Mouse (Mus musculus) myocyte (in vitro differentiated cells): ENCODE results near the gene Ankrd13b.

Source experiments
- CEBPB ChIP-seq: IDR thresholded peaks from 2 replicates; pipeline ENCODE4 v1.6.1; 2011; ENCODE audit warnings: mild to moderate bottlenecking, moderate library complexity; ENCODE audit not compliant: poor library complexity, insufficient read depth, severe bottlenecking
- MAX ChIP-seq: IDR thresholded peaks from one replicate; pipeline ENCODE4 v1.6.1; 2011; ENCODE audit warnings: low read depth, mild to moderate bottlenecking, control low read depth
- MYOD1 ChIP-seq, 3 experiments: IDR thresholded peaks; one replicate each; pipeline ENCODE4 v1.6.1; 2011; ENCODE audit warnings: control low read depth in 2 of 3, low read depth in 2 of 3, mild to moderate bottlenecking in 2 of 3, moderate library complexity in 1 of 3; ENCODE audit not compliant: insufficient read length in 2 of 3, control insufficient read depth in 1 of 3
- MYOG ChIP-seq, 3 experiments: IDR thresholded peaks; one replicate each; pipeline ENCODE4 v1.6.1; 2011; ENCODE audit warnings: control low read depth in 2 of 3, low read depth in 2 of 3, mild to moderate bottlenecking in 2 of 3; ENCODE audit not compliant: insufficient read length in 2 of 3, control insufficient read depth in 1 of 3, insufficient read depth in 1 of 3
- POLR2A ChIP-seq: IDR thresholded peaks from one replicate; pipeline ENCODE4 v1.6.1; 2011; ENCODE audit warnings: low read depth, mild to moderate bottlenecking, control low read depth, moderate library complexity; ENCODE audit not compliant: insufficient read length
- POLR2AphosphoS2 ChIP-seq: IDR thresholded peaks from one replicate; pipeline ENCODE4 v1.6.1; 2011; ENCODE audit warnings: low read depth, control low read depth; ENCODE audit not compliant: insufficient read length
- REST ChIP-seq: IDR thresholded peaks from one replicate; pipeline ENCODE4 v1.6.1; 2011; ENCODE audit warnings: mild to moderate bottlenecking, control low read depth, moderate library complexity; ENCODE audit not compliant: insufficient read depth, insufficient read length
- SRF ChIP-seq: IDR thresholded peaks from one replicate; pipeline ENCODE4 v1.6.1; 2011; ENCODE audit warnings: low read depth; ENCODE audit not compliant: control insufficient read depth, insufficient read length
- TCF12 ChIP-seq: IDR thresholded peaks from one replicate; pipeline ENCODE4 v1.6.1; 2011; ENCODE audit warnings: mild to moderate bottlenecking, control low read depth; ENCODE audit not compliant: poor library complexity, insufficient read depth, severe bottlenecking
- TCF3 ChIP-seq: IDR thresholded peaks from one replicate; pipeline ENCODE4 v1.6.1; 2011; ENCODE audit warnings: low read depth, control low read depth; ENCODE audit not compliant: insufficient read length
- USF1 ChIP-seq: IDR thresholded peaks from one replicate; pipeline ENCODE4 v1.6.1; 2011; ENCODE audit warnings: low read depth, mild to moderate bottlenecking, control low read depth, moderate library complexity

GRCm38 (mm10) chr11:77494782-77495181 lies 5.3 kb upstream of the Ankrd13b start:
- TF ChIP-seq TCF3 (no peak), CEBPB (no peak), POLR2A (no peak), SRF (no peak), REST (no peak), MAX (no peak), POLR2AphosphoS2 (no peak), TCF12 (no peak), USF1 (no peak), MYOD1 (IDR thresholded peaks at IDR 0.05; ENCODE audit: control insufficient read depth in 1 of 3, insufficient read length in 2 of 3, low read depth in 2 of 3) (no peak), MYOG (IDR thresholded peaks at IDR 0.05; ENCODE audit: control insufficient read depth in 1 of 3, insufficient read depth in 1 of 3, insufficient read length in 2 of 3, low read depth in 2 of 3) (no peak)
